Mouse (Mus musculus): ENCODE data around the gene Adamts17.

Adamts17 gene

DNA sequence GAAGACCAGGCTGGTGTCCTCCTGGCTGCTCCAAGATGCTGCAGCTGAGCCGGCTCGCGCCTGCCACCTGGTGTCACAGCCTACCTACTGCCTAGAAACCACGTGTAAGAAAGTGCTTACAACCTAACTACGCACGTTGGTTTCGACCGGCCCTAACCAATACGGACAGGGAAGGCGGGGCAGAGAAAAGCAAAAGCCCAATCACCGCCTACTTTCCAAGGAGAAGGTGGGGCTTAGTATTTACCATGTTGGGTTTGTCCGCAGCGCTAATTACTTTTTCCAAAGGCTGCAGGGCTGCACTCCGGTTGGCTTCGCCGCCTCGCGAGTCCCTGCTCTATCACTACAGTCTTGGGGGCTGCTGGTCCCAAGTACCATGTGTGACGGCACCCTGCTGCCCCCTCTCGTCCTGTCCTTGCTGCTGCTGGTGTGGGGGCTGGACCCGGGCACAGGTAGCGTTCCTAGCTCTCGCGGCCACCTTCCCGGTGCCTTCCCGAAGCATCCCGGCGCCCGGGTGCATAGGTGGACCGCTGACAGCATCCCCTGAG lies at the start of gene Adamts17:
Adamts17 (plus strand) TSS at position 273 of the 545 bp plus-strand sequence.
- peak; percentile 90 for DNase-seq (ENCODE audit: low spot score)

GRCm38 (mm10) chr7:66789860-66790748 lies 49.4 kb upstream of the Adamts17 start:
- peak; percentile 28 for DNase-seq (ENCODE audit: low spot score)

GRCm38 (mm10) chr7:66791022-66791421 lies 48.5 kb upstream of the Adamts17 start:
- no peak for DNase-seq (ENCODE audit: low spot score)

GRCm38 (mm10) chr7:66796909-66797308 lies 42.6 kb upstream of the Adamts17 start:
- DNase-seq (ENCODE audit: low spot score), result no peak

- no peak for DNase-seq (ENCODE audit: low spot score)
Measured at GRCm38 (mm10) chr7:66797345-66797744, 42.2 kb upstream of the Adamts17 start.

DNA sequence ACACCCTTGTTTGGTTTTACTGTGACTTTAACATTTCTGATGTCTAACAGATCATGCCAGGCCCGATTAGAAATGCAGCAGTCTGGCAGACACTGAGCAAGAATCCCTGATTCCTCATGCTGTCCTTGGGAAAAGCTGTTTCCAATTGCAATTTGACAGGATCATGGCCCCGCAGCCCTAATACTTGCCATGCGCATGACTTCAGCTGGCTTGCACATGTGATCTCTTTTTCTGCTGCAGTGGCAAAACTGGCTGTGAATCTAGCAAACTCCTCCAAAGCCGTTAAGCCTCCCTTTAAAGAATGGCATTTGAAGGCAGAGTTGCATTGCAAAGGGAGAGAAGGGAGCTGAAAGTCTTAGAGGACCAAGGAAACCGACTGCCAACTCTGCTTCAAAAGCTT lies 40.7 kb upstream of the Adamts17 start:
- DNase-seq (ENCODE audit: low spot score), result no peak

DNA sequence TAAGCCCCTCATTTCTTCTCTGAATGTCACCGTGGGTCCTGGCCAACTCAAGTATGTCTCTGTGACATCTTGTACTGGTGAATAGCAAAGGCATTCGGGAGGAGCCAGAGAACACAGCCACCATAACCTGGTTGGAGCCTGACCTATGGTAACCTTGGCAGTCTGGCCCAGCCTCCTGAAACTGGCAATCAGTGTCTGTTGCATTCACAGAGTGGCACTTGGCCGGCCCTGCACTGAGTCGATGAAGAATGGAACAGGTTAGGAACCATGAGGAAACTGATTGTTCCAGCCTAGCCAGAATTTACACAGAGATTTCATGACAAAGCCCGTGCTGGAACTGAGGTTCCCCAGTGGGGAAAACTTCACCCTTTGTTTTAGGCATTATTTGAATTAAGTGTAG lies 38.8 kb upstream of the Adamts17 start:
- no peak for DNase-seq (ENCODE audit: low spot score)

- no peak for DNase-seq (ENCODE audit: low spot score)
Measured at GRCm38 (mm10) chr7:66801785-66802184, 37.8 kb upstream of the Adamts17 start.

GRCm38 (mm10) chr7:66803798-66804197 lies 35.7 kb upstream of the Adamts17 start:
- no peak for DNase-seq (ENCODE audit: low spot score)

DNA sequence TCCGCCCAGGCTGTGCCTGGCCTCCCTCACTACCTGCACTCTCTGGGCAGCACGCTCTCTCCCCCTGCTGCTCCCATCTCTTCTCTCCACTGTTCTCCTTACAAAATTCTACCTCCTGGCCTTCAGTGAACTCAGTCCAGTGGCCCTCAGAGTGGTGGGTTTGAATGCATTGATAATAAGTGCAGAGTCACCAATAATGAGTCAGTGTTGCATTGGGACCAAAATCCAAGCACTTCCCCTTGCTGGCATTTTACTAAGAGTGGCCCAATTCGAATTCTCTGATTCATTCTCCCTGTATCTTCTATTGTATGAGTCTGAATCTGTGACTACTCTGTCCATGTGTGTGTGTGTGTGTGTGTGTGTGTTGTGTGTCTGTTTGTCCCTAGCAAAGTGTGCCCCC lies 32.7 kb upstream of the Adamts17 start:
- DNase-seq (ENCODE audit: low spot score), result no peak

DNA sequence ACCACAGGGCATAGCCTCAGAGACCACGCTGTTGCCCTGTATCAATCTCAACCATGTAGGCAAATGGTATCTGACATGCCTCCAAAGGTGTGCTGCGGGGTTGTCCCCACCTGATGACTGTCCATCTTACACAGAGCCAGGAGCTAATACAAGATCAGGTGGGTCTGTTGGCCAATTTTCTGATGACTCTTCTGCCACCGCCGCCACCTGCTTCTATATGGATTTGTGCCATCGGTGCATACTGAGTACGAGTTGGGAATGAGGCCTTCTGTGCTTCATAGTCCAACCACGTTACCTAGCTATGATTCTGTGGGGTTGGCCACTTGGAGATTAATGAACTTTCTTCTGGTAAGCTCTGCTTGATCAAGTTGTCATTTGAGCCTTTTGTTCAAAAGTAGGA lies 29.1 kb upstream of the Adamts17 start:
- no peak for DNase-seq (ENCODE audit: low spot score)

DNA sequence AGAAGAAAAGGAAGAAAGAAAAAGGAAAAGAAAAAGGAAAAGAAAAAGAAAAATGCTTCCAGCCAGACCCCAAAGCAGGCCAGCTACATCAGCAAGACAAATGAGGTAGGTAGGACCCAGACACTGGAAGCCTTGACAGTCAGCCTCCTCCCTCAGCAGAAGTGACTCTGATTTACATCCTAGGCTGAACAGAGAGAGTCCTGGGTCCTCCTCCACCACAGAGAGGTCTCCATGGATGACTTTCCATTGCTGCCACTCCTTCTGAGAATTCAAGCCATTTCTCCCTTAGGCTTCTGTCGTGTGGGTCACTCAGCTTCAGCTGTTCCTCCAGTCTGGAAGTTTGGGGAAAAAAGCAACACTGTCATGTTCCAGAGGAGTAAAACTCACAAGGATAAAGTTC lies 28.2 kb upstream of the Adamts17 start:
- no peak for DNase-seq (ENCODE audit: low spot score)

GRCm38 (mm10) chr7:66812289-66812688 lies 27.2 kb upstream of the Adamts17 start:
- no peak for DNase-seq (ENCODE audit: low spot score)

DNA sequence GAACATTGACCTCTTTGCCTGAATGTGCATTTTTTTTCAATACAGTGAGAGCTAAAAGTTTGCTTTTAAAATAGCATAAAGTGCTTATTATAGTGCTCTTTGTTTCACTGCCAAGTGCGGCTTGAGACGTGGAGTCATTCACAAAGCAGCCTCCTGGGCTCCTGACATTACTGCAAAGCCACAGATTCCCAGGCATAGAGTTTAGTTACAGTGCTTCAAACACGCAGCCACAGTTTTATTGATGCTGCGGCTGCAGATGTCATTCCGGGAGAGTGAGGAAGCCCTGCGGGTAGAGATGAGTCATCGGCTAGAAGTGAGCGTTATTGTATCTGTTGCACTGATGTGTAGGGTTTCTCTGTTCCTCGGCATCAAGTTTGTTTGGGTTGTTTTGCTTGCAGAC lies 26.8 kb upstream of the Adamts17 start:
- DNase-seq (ENCODE audit: low spot score), result no peak

DNA sequence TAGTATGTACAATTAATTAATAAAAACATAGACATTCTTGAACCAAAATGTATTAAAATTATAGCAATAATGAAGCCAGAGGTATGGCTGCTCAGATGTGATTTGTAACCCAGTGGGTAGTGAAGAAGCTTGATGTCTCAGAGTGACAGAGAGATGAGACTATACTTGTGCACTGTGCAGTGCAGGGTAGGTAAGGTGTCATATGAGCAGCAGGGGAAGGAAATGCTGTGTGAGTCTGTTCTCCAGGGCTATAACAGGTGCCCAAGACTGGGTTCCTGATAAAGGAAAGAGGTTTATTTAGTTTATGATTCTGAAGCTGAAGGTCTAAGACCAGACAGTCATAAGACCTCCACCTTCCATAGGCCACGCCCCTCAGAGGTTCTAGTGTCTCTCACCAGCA lies 26.4 kb upstream of the Adamts17 start:
- DNase-seq (ENCODE audit: low spot score), result no peak

GRCm38 (mm10) chr7:66815526-66815925 lies 24.0 kb upstream of the Adamts17 start:
- DNase-seq (ENCODE audit: low spot score), result no peak

DNA sequence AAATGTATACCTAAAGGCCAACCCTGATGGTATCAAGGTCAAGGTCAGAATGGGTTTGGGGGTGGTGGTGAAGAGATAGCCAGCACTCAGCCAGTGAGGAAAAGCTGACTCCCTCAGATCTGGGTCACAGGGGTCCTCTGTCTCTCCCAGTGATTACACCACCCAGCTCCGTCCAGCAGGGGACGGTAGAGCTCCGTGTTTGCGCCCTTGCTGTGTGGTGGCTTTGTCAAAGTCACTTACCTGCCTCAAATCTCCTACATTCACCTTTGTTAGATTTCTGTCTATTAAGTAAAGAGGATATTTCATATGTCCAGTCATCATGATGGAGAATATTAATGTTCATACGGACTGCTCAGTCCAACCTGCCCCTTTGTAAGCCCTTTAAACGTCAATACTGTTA lies 19.5 kb upstream of the Adamts17 start:
- DNase-seq (ENCODE audit: low spot score), result no peak

- no peak for DNase-seq (ENCODE audit: low spot score)
Measured at GRCm38 (mm10) chr7:66830803-66831202, 8.7 kb upstream of the Adamts17 start.

GRCm38 (mm10) chr7:66831295-66831694 lies 8.2 kb upstream of the Adamts17 start:
- no peak for DNase-seq (ENCODE audit: low spot score)

- DNase-seq (ENCODE audit: low spot score), result peak; percentile 19
Measured at GRCm38 (mm10) chr7:66840008-66840719, 629 bp downstream of the Adamts17 start.

GRCm38 (mm10) chr7:66841165-66841564 lies 1.6 kb downstream of the Adamts17 start:
- no peak for DNase-seq (ENCODE audit: low spot score)

DNA sequence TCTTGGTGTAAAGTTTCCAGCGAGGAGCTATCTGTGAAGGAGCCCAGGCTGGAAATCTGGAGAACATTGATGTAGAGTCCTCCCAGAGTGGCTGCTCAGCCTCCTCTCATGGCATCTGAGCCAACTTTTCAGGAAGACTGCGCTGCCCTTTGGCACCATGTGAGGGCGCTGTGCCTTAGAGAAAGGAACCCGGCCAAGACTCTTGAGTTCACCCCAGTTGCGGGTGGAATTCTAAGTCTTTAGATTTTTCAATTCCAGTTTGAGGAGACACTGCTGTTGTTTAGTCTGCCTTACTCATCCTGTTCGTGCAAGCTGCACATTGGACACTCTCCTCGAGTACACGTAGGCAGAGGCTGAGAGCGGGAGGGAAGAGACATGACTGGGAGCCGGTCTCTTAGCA lies 2.5 kb downstream of the Adamts17 start:
- peak; percentile 33 for DNase-seq (ENCODE audit: low spot score)

GRCm38 (mm10) chr7:66843846-66844245 lies 4.3 kb downstream of the Adamts17 start:
- DNase-seq (ENCODE audit: low spot score), result no peak

Data from testis, postnatal 14 days (tissue).